Mouse (Mus musculus) hindbrain, embryonic 11.5 days (tissue): ENCODE results near the gene Nppb. TPM values are rescaled to one million over a fixed set of nuclear protein-coding genes. Genes with fewer than 3 reads are reported as not detected.

ENCODE experiments used
- ATAC-seq: fragments of 200-750 bp; cut with Nextera tagmentation; 2 replicates; pipeline ENCODE4 v1.8.0; 2017; ENCODE audit warnings: mild to moderate bottlenecking, moderate TSS enrichment, moderate library complexity; ENCODE audit not compliant: low FRiP score
- DNase-seq: peaks from one replicate; pipeline ENCODE4 v3.0.0-alpha.2; 2015; ENCODE audit warnings: low spot score
- H3K27ac ChIP-seq: fragments of 300-500 bp; sonication (generic); 2 replicates; pipeline ENCODE4 v1.5.1; 2014; ENCODE audit warnings: mild to moderate bottlenecking, low read depth, low read length
- H3K27me3 ChIP-seq: fragments of 300-500 bp; sonication (generic); 2 replicates; pipeline ENCODE4 v1.6.1; 2014; ENCODE audit warnings: mild to moderate bottlenecking, low read length, moderate library complexity, mixed read lengths; ENCODE audit not compliant: control insufficient read depth, insufficient read depth
- H3K36me3 ChIP-seq: fragments of 300-500 bp; sonication (generic); 2 replicates; pipeline ENCODE4 v1.6.1; 2014; ENCODE audit warnings: mild to moderate bottlenecking, low read length, moderate library complexity, mixed read lengths; ENCODE audit not compliant: control insufficient read depth, insufficient read depth
- H3K4me1 ChIP-seq: fragments of 300-500 bp; sonication (generic); replicated peaks from 2 replicates; pipeline ENCODE4 v1.6.1; 2014; ENCODE audit warnings: low read length, mixed read lengths; ENCODE audit not compliant: control insufficient read depth, insufficient read depth
- H3K4me2 ChIP-seq: fragments of 300-500 bp; sonication (generic); replicated peaks from 2 replicates; pipeline ENCODE4 v1.6.1; 2014; ENCODE audit warnings: mild to moderate bottlenecking, low read depth, low read length
- H3K4me3 ChIP-seq: fragments of 300-500 bp; sonication (generic); 2 replicates; pipeline ENCODE4 v1.5.1; 2014; ENCODE audit warnings: low read depth, low read length
- H3K9ac ChIP-seq: fragments of 300-500 bp; sonication (generic); 2 replicates; pipeline ENCODE4 v1.6.1; 2014; ENCODE audit warnings: low read depth, low read length
- H3K9me3 ChIP-seq: fragments of 300-500 bp; sonication (generic); 2 replicates; pipeline ENCODE4 v1.6.1; 2016; ENCODE audit warnings: low read length; ENCODE audit not compliant: control insufficient read depth
- WGBS: fragments of 180-500 bp; shearing (Covaris S2); extraction: QIAGEN DNeasy Blood & Tissue Kit; methylation state at CpG from one replicate; pipeline ENCODE4 v1.1.7; 2014; 5-methylcytosine and 5-hydroxymethylcytosine counted together
- polyA plus RNA-seq: library from polyadenylated mRNA; unstranded; fragments of >200 nt; fragmentation: Nextera tagmentation; extraction: Ambion mirVana; gene quantifications from 2 replicates; pipeline ENCODE4 v1.2.1, GENCODE M21; 2014

The Nppb gene
- polyA plus RNA-seq, 1 experiment from 2014 or later = 0.23 TPM

DNA sequence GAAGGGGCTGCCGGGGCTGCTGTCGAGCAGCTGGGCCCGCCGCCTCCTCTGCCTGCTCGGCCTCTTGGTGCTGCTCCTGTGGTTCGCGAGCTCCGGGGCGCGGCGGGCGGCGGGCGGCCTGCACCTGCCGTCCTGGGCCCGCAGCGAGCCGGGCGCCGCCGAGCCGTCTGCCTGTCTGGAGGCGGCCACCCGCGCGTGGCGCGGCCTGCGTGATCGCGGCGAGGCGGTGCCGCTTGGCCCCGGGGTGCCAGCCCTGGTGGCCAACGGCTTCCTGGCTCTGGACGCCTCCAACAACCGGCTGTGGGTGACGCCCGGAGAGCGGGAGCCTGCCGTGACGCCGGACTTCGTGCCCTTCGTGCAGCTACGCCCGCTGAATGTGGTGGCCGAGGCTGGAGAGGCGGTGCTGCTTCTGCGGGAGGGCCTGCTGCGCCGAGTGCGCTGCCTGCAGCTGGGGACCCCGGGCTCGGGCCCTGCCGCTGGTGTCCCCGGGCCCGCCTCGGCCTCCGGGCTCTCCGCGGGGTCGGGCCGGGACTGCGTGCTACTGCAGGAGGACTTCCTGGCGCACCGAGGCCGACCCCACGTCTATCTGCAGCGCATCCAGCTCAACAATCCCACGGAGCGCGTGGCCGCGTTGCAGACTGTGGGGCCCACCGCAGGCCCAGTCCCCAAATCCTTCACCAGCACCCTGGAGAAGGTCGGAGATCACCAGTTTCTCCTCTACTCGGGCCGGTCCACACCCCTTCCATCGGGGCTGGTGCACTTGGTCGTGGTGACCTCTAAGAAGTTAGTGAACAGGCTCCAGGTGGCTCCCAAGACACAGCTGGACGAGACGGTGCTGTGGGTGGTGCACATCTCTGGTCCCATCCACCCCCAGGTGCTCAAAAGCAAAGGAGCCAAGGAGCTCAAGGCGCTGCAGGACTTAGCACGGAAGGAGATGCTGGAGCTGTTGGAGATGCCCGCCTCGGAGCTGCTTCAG lies 44.3 kb upstream of the Nppb start:
- H3K27me3 ChIP-seq = no peaks in the 10 kb centered on the region
- DNase-seq (peak; percentile 36), ATAC-seq (peak; percentile 67)
- peak overlapping the region; percentile 82 for H3K9ac ChIP-seq
- 9% methylated on average over 66 of the region's 88 CpGs for WGBS
- no peak overlapping the region for H3K27ac ChIP-seq
- H3K4me1 ChIP-seq = peaks cover 6% of the 10 kb centered on the region
- peak overlapping the region; percentile 94 for H3K4me3 ChIP-seq
- H3K4me2 ChIP-seq = peak overlapping the region; percentile 100
- 0 out of 2 replicates have a peak, but pooled peaks cover 4% of the 10 kb centered on the region for H3K36me3 ChIP-seq
- H3K9me3 ChIP-seq = no peaks in the 10 kb centered on the region

DNA sequence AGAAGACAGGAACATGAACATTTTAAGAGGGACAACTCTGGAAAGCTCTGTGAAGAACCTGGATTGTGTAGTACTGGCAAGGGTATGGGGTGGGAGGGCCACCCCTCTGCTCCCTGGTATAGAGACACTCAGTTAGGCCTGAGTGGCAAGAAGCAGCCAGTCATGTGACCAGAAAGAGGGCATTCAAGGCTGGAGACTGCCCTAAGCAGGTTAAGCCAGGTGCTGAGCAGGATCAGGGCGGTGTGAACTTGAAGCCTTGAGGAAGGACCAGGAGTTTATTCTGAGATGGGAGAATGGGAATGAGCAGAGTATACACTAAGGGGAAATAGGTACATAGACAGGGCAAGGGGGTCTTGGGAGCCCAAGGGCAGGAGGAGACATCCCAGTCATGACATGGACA lies 42.6 kb upstream of the Nppb start:
- Histone ChIP-seq H3K4me2 (no peak overlapping the region), H3K27ac (no peak overlapping the region), H3K36me3 (0 out of 2 replicates have a peak, but pooled peaks cover 4% of the 10 kb centered on the region), H3K9ac (no peak overlapping the region), H3K9me3 (no peaks in the 10 kb centered on the region), H3K27me3 (no peaks in the 10 kb centered on the region), H3K4me3 (no peak overlapping the region), H3K4me1 (peaks cover 6% of the 10 kb centered on the region)
- DNase-seq (no peak), ATAC-seq (no peak)
- 100% methylated on average over 1 of the region's 1 CpGs for WGBS

DNA sequence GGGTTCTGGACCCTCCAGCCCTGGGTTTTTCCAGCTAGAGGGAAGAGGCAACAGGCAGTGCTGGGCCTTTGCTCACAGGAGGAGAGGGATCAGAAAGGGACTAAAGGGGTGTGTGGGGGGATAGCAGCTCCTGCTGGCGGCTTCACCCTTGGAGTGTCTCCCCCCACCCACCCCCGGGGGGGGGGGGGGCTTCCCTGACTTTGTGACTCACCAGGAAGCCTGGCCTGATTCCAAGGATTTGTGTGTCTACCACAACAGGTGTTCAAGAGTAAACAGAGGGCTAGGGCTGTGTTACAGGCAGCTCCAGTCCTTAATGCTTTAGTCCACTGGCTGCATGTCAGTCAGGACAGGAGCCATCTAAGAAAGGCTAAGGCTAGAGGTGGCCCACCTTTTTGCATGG lies 38.1 kb upstream of the Nppb start:
- Histone ChIP-seq H3K9me3 (no peaks in the 10 kb centered on the region), H3K4me3 (no peak overlapping the region), H3K4me1 (no peaks in the 10 kb centered on the region), H3K27me3 (no peaks in the 10 kb centered on the region), H3K4me2 (no peak overlapping the region), H3K9ac (no peak overlapping the region), H3K27ac (no peak overlapping the region), H3K36me3 (0 out of 2 replicates have a peak, but pooled peaks cover 4% of the 10 kb centered on the region)
- DNase-seq (no peak), ATAC-seq (no peak)
- 75% methylated on average over 2 of the region's 2 CpGs for WGBS

DNA sequence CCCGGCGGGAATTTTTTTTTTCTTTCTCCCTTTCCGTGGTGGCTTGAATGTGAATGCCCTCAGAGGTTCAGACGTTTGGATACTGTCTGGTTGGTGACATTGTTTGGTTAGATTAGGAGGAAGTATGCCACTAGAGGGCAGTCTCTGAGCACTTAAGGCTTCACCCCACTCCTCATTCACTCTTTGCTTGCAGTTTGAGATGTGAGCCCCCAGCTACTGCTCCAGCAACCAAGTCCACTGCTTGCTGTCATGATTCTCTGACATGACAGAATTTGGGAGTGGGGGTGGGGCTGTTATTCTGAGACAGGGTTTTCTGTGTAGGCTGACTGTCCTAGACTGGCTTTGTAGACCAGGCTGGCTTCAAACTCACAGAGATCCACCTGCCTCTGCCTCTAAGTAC lies 32.0 kb upstream of the Nppb start:
- ATAC-seq (peak; percentile 49; the same call in 1 of the 2 replicates), DNase-seq (peak; percentile 70)
- Histone ChIP-seq H3K9me3 (no peaks in the 10 kb centered on the region), H3K4me2 (no peak overlapping the region), H3K4me3 (no peak overlapping the region), H3K27me3 (no peaks in the 10 kb centered on the region), H3K36me3 (no peaks in the 10 kb centered on the region), H3K4me1 (no peaks in the 10 kb centered on the region), H3K27ac (no peak overlapping the region), H3K9ac (no peak overlapping the region)
- 13% methylated on average over 4 of the region's 4 CpGs for WGBS

DNA sequence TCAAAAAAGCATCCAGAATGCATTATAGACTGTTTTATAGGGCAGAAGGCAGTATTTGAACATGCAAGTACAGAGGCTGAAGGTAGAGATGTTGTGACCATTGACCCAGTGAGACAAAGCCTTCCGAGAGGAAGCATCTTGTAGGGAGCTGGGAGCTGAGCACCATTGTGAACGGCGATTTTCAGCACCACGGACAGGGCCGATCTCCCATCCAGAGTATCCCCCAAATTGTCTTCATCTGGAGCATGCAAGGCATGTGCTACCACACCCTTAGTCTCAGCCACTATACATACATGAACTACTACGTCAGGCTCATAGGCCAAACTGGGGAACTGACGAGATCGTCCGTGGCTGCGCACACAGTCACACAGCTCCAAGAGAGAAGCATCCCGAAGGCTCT lies 28.4 kb upstream of the Nppb start:
- no peak overlapping the region for H3K4me2 ChIP-seq

DNA sequence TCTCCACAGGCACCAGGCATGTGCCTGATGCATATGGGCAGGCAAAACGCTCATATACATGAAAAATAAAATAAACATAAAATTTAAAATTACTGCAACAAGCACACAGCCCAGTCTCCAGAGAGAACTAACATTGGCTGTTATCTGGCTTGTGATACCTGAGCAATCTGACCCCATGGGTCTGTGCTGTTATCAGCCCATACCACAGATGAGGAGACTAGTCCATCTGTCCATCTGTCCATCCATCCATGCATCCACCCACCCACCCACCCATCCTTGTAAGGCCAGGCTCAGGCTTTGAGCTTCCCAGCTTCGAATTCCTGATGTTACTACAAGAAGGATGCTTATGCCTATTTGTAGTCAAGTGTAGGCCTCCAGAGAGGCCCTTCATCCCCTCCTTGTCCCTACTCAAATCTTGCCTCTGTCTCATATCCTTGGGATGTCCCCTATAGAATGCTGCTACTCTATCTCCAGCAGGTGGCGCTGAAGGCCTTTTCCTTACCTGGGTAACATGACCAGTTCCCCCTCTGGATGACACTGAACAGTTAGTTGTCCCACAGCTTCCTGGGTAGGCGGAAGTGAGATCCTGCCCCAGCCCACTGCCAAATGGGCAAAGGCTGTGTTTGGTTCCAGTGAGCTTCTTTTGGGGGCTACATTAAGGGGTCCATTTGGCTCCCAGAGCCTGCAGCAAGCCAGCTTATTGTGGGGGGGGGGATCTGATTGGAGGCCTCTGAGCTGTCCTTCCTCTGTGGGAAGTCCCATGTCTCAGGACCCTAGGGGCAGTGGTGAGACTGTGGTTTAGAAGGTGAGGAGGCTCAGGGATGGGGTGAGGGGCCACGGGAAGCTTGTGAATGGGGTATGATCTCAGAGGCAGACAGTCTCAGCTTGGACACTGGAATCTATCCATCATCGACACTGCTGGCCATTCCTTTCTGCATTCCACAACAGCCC lies 25.4 kb upstream of the Nppb start:
- Histone ChIP-seq H3K27ac (no peak overlapping the region), H3K36me3 (no peaks in the 10 kb centered on the region), H3K27me3 (no peaks in the 10 kb centered on the region), H3K4me3 (no peak overlapping the region), H3K9ac (no peak overlapping the region), H3K4me2 (no peak overlapping the region), H3K4me1 (no peaks in the 10 kb centered on the region), H3K9me3 (no peaks in the 10 kb centered on the region)
- 52% methylated on average over 6 of the region's 6 CpGs for WGBS
- ATAC-seq (peak; percentile 90), DNase-seq (peak; percentile 86)

More for the DNA sequence above, 28.4 kb upstream of the Nppb start:
- Histone ChIP-seq H3K27ac (no peak overlapping the region), H3K4me1 (no peaks in the 10 kb centered on the region), H3K9ac (no peak overlapping the region), H3K4me3 (no peak overlapping the region), H3K9me3 (no peaks in the 10 kb centered on the region), H3K27me3 (no peaks in the 10 kb centered on the region), H3K36me3 (no peaks in the 10 kb centered on the region)
- DNase-seq (peak; percentile 62), ATAC-seq (no peak)
- 41% methylated on average over 11 of the region's 11 CpGs for WGBS

DNA sequence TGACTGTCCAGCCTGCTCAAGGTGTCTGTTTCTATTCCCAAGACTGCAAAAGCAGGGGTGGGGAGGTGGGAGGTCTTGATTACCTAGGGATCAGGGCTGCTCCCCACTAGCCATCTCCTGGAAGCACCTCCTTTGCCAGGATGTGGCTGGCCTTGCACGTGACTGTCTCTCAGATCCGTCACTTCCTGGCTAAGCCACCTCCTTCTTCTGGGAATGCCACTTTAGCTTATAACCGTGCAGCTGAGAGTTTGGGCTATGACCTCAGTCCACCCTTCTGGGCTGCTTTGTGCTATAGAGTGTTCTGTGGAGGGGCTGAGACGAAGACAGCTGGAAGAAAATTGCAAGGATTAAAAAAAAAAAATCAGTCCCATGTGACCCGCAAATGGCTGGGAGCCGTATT lies 22.8 kb upstream of the Nppb start:
- H3K4me3 ChIP-seq = no peak overlapping the region
- 66% methylated on average over 6 of the region's 6 CpGs for WGBS
- DNase-seq = no peak

DNA sequence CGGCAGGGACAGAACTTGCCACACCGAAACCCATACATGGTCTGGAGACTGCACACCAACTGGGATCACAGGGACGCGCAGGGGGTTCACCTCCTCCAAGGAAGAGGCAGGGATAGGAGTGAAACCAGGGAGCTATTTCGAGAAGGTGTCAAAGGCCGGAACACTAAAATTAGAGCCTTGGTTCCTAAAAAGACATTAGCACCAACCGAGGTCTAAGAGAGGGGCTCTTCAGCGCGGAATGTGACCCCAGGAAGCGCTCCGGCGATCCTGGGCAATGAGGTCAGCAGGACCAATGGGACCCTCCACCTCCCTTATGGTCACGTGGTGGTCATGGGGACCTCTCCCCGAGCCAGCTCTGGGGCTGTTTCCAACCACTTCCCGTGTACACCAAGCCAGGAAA lies 22.0 kb upstream of the Nppb start:
- H3K4me2 ChIP-seq = no peak overlapping the region
- no peak for DNase-seq
- ATAC-seq = no peak
- no peak overlapping the region for H3K9ac ChIP-seq
- H3K27ac ChIP-seq = no peak overlapping the region
- no peak overlapping the region for H3K4me3 ChIP-seq
- H3K36me3 ChIP-seq = no peaks in the 10 kb centered on the region
- no peaks in the 10 kb centered on the region for H3K9me3 ChIP-seq
- no peaks in the 10 kb centered on the region for H3K27me3 ChIP-seq
- WGBS = 87% methylated on average over 15 of the region's 15 CpGs
- H3K4me1 ChIP-seq = no peaks in the 10 kb centered on the region

More for the DNA sequence above, 22.8 kb upstream of the Nppb start:
- Histone ChIP-seq H3K4me1 (no peaks in the 10 kb centered on the region), H3K9ac (no peak overlapping the region), H3K27ac (no peak overlapping the region), H3K4me2 (no peak overlapping the region), H3K9me3 (no peaks in the 10 kb centered on the region), H3K36me3 (no peaks in the 10 kb centered on the region), H3K27me3 (no peaks in the 10 kb centered on the region)
- no peak for ATAC-seq
